Mouse (Mus musculus) cerebellum, adult 2 months (tissue): ENCODE measurements around the gene Strn4.

Source experiments
- CTCF ChIP-seq: fragments of 200-500 bp; IDR thresholded peaks from 2 replicates; pipeline ENCODE4 v1.5.1; 2011; ENCODE audit warnings: low read depth, mild to moderate bottlenecking, control low read depth, low read length, moderate library complexity, borderline replicate concordance; ENCODE audit not compliant: insufficient read depth
- POLR2A ChIP-seq: fragments of 200-500 bp; IDR thresholded peaks from 2 replicates; pipeline ENCODE4 v1.6.1; 2011; ENCODE audit warnings: low read length, control low read depth, borderline replicate concordance; ENCODE audit not compliant: insufficient read depth

DNA sequence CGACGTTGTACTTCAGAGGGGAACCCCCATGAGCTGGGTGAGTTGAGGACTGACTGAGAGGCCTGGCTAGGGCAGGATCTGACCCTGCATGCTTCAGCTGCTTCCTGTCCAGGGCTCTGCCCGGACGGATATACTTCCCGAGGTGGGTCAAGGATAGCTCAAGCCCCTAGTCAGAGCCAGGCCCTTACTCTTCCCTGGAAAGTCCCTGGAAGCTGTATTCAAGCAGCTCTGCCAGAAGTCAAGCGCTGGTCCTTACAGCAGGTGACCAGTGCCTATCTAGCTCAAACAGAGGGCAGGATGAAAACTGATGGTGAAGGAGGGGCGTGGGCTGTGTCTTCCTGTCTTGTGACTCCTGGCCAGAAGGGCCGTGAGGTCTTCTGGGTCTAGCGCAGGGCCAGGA, 14.8 kb downstream of the Strn4 start:
- TF ChIP-seq CTCF (no peak), POLR2A (no peak)
